Mouse (Mus musculus): ENCODE results near the gene Slit1. TPM values are rescaled to one million over a fixed set of nuclear protein-coding genes. Genes with fewer than 3 reads are reported as not detected.
A peak's percentile ranks its signal among the peaks of the same experiment; 100 is the strongest.

The Slit1 gene
- total RNA-seq, 2 experiments from 2014 or later: 209 to 224 TPM

DNA sequence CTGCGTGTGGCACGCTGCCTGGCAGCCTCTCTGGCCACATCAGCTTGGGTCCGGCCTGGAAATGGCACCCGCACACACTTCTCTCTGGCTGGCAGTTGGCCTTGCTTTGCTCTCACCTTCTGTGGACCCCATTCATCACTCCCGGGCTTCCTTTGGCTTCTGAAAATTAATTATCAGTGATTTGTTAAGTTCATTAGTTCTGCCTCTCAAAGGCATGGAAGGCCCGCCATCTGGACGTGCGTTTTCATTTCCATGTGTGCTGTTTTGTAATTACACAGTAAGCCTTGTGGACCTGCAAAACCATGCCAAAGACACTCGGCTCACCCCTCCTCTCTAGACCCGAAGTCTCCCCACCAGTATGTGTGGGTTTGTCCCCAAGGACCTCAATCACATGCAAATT, 53.4 kb downstream of the Slit1 start:
- peak in 1 of 2 experiments; percentile 66 for DNase-seq (ENCODE audit: low spot score in 2 of 2)

GRCm38 (mm10) chr19:41688251-41688650, 55.2 kb downstream of the Slit1 start:
- DNase-seq (ENCODE audit: low spot score in 2 of 2): peak in 1 of 2 experiments; percentile 77

DNA sequence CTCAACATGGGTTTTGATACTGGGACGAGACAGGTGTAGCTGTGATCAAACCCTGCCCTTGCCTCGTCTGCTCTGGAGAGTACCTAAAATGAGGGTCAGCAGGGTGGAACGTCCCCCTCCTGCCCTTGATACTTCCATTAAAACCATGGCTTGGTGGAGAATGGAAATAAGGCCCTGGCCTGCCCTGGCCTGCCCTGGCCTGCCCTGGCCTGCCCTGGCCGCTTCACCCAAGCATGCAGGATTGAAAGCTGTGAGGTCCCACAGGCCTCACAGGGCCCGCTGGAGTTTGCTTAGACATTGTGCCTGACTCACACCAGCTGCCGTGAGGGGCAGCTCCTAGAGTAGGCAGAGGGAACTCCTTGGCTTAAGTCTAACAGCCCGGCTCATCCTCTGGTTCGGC, 55.6 kb downstream of the Slit1 start:
- no peak for DNase-seq (ENCODE audit: low spot score in 2 of 2)

- DNase-seq (ENCODE audit: low spot score in 2 of 2): no peak
Measured at GRCm38 (mm10) chr19:41686194-41686593, 57.3 kb downstream of the Slit1 start.

- DNase-seq (ENCODE audit: low spot score in 2 of 2): no peak
Measured at GRCm38 (mm10) chr19:41685453-41686086, 57.9 kb downstream of the Slit1 start.

DNA sequence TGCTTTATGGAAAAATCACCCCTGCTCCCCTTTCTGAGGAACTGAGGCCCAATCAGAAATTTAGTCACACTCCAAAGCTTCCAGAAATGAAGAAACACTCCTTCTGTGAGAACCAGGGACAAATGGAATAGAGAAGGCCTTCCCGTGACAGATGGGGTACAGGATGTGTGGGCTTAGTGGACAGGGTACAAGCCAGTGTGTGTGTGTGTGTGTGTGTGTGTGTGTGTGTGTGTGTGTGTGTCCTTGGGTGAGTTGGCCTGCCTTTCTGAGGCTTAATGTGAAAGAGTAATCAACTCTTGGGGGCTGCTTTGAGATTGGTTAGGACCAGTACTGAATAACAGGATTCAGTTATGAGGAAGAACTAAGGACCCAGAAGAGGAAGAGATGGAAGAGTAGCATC, 58.6 kb downstream of the Slit1 start:
- DNase-seq (ENCODE audit: low spot score in 2 of 2): no peak

DNA sequence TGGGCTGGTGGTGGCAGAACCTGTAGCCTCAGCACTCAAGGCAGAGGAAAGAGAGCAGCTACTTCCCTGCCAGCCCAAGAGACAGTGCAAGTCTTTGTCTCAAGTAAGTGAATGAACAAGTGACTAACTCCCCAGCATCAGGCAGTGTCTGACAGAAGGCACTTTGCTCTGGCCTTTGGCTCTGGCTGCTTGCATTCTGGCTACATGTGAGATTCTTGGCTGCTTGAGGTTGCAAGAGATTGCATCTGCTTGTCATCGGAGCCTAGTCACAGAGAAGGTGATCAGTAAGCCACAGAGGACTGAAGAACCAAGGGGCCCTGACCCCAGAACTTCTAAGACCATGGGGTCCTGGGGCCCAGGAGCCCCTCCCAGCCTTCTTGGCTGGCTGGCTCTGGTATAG, 59.5 kb downstream of the Slit1 start:
- no peak for DNase-seq (ENCODE audit: low spot score in 2 of 2)

DNA sequence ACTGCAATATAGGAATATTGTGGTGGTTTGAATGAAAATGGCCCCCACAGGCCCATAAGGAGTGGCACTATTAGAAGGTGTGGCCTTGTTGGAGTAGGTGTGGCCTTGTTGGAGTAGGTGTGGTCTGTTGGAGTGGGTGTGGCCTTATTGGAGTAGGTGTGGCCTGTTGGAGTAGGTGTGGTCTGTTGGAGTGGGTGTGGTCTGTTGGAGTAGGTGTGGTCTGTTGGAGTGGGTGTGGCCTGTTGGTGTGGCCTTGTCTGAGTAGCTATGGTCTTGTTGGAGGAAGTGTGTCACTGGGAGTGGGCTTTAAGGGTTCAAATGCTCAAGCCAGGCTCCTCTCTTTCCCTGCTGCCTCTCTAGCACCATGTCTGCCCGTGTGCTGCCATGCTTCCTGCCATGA, 63.2 kb downstream of the Slit1 start:
- no peak for DNase-seq (ENCODE audit: low spot score in 2 of 2)

- no peak for DNase-seq (ENCODE audit: low spot score in 2 of 2)
Measured at GRCm38 (mm10) chr19:41679028-41679427, 64.4 kb downstream of the Slit1 start.

- no peak for DNase-seq (ENCODE audit: low spot score in 2 of 2)
Measured at GRCm38 (mm10) chr19:41677575-41677974, 65.9 kb downstream of the Slit1 start.

DNA sequence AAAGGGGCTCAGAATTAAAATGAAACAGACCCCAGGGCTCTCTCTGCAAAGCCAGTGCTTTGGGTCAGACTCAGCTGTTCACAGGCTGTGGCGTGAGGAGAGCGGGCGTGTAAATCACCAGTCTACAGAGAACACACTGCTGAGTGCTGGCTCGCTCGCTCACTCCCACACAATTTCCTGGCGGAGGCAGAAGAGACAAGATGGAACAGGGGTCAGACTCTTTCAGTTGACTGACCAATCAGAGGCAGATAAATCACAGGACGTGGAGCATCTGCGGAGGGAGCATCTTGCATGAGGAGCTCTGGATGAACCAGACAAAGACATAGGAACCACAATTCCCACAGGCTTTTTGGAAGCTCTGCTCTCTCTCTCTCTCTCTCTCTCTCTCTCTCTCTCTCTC, 67.9 kb downstream of the Slit1 start:
- no peak for DNase-seq (ENCODE audit: low spot score in 2 of 2)

GRCm38 (mm10) chr19:41674366-41674765, 69.1 kb downstream of the Slit1 start:
- DNase-seq (ENCODE audit: low spot score in 2 of 2): no peak

DNA sequence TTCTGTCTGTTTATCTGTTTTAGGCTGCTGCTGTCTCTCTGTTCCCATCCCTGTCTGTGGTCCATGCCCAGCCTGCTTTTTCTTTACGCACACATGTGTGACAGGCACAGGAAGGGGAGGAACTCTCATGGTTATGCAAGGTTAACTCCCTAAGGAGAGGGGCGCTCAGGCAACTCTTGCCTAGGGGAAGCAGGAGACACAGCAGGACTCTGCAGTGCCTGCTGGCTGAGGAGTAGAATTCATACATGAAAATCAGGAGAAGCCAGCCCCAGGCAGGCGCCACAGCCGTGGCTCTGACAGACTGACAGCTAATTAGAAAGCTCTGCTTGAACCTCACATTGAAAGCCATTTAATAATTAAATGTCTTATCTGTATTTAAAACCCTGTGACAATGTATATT, 70.6 kb downstream of the Slit1 start:
- no peak for DNase-seq (ENCODE audit: low spot score in 2 of 2)

DNA sequence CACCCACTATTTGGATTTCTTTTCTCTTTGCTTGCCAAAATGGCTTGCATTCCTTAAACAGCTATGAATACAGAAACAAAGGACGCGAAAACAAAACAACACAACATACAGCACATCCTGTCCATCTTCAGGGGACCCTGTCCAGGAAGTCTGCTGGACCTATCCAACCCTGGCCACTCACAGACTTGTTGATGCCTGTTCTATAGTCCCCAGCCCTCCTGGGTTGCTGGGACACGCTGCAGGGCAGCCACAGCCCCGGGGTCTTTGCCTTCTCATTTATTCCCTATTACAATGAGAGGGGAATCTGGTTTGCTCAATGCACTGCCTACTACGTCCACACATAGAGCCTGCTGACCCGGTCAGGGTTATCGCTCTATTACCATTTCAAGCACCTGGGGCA, 72.5 kb downstream of the Slit1 start:
- no peak for DNase-seq (ENCODE audit: low spot score in 2 of 2)

DNA sequence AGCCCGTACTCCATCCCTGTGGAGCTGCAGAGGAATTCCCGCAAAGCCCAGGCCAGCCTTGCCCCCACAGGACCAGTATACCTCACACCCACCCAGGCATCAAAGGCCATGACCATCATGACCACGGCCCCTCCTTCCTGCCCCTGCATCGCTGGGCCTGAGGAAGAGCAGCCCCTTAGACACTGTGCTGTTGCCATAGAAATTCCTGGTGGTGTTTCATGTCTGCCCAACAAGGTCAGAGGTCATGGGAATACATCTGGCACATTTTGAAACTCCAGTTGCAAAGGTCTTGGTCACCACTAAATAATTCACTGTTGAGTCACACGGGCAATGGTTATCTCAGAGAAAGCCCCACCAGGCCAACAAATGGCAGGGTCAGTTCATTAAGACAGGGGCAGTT, 73.0 kb downstream of the Slit1 start:
- no peak for DNase-seq (ENCODE audit: low spot score in 2 of 2)

- DNase-seq (ENCODE audit: low spot score in 2 of 2): no peak
Measured at GRCm38 (mm10) chr19:41669747-41670342, 73.6 kb downstream of the Slit1 start.

- no peak for DNase-seq (ENCODE audit: low spot score in 2 of 2)
Measured at GRCm38 (mm10) chr19:41667591-41667990, 75.9 kb downstream of the Slit1 start.

GRCm38 (mm10) chr19:41665941-41666340, 77.5 kb downstream of the Slit1 start:
- DNase-seq (ENCODE audit: low spot score in 2 of 2): no peak

- no peak for DNase-seq (ENCODE audit: low spot score in 2 of 2)
Measured at GRCm38 (mm10) chr19:41663506-41664242, 79.8 kb downstream of the Slit1 start.

GRCm38 (mm10) chr19:41661466-41661865, 82.0 kb downstream of the Slit1 start:
- DNase-seq (ENCODE audit: low spot score in 2 of 2): peak in 1 of 2 experiments; percentile 66

DNA sequence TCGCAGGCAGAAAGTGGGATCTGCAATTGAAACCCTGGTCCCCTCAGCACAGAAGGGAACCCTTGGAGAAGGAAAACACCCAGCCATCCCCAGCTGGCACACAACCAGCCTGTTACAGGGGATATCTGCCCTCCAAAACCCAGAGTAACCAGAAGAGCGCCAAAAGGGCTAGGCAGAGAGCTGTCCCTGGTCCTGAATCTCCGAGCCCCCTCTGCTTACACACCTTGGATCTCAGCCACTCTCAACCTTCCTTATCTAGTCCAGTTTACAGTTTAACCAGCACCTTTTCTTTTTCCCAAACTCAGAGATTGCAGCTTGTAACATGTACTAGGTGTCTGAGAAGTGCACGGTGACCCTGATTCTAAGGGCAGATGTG, 82.5 kb downstream of the Slit1 start:
- no peak for DNase-seq (ENCODE audit: low spot score in 2 of 2)

DNA sequence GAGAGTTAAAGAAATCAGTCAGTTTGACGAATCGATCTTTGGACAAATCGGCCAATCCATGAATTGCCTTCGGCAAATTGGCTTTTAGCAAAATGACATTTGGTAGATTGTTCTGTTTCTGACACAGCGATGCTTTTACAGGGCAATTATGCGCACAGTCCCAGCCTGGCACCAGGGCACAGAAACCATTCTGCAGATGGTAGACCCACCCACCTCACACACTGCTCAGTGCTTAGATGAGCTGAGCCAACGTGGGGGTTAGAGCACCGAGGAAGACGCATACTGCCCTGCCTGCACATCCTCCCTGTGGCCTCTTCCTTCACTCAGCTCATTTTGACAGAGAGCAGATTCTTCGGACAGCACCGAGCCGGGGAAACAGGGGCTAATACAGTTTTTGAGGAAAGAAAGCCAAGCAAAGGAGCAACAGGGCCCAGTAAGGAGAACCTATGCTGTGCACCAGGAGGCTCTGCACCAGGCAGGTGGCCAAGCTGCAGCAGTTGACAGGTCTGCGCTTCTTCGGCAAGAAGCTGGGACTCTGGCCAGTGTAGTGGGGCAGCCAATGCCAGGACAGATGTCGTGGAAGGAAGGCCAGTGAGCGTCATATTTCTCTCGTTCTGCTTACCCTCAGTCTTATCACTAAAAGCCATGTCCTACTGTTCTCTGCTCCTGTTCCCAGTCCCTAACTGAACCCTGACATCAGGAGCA, 83.0 kb downstream of the Slit1 start:
- peak; percentile 80 to 91 for DNase-seq (ENCODE audit: low spot score in 2 of 2)

Measured in layer of hippocampus, adult 18-20 months (tissue).